Mouse (Mus musculus): ENCODE results near the gene Il1a. TPM values are rescaled to one million over a fixed set of nuclear protein-coding genes. Genes with fewer than 3 reads are reported as not detected.

Il1a gene
- 0.15 and 0.18 TPM in 2 replicates for polyA plus RNA-seq (2012; rRNA removed)

- TF ChIP-seq POLR2A (IDR thresholded peaks at IDR 0.05; ENCODE audit: borderline replicate concordance, extremely low read depth, insufficient read depth, insufficient read length, poor library complexity, severe bottlenecking): no peak
- TF ChIP-seq CTCF (IDR thresholded peaks at IDR 0.05; ENCODE audit: borderline replicate concordance, extremely low read depth, insufficient read depth, insufficient read length): no peak
- no peak for DNase-seq (ENCODE audit: low read depth)
Measured at GRCm38 (mm10) chr2:129309836-129310235, at the start of gene Il1a. Il1a (minus strand) TSS chr2:129309972.

DNA sequence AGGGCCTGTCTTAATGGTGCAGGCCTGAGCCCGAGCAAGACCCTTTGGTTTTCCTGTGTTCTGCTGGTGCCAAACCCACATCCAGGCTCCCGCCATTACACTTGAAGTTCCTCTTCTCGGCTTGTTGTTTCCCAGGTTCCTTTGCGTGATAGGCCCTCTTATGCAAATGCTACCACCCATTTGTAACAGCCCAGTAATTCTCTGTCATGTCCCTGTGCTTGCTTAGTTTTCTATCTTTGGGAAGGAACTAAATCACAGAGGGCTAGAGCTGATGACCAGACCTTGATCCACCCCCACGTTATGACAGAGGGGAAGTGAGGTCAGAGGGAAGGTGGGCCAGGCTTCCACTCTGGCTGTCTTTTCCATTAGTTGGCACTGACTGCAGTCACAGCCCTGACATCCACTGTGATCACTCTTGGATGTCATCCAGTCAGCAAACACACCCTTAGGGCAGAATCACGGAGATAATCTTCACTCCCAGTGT is 28.4 kb upstream of the Il1a start:
- DNase-seq (ENCODE audit: low read depth): peak; percentile 7
- TF ChIP-seq CTCF (IDR thresholded peaks at IDR 0.05; ENCODE audit: borderline replicate concordance, extremely low read depth, insufficient read depth, insufficient read length): no peak
- no peak for TF ChIP-seq POLR2A (IDR thresholded peaks at IDR 0.05; ENCODE audit: borderline replicate concordance, extremely low read depth, insufficient read depth, insufficient read length, poor library complexity, severe bottlenecking)

GRCm38 (mm10) chr2:129333471-129333870 is 23.7 kb upstream of the Il1a start:
- DNase-seq (ENCODE audit: low read depth): peak; percentile 14
- no peak for TF ChIP-seq CTCF (IDR thresholded peaks at IDR 0.05; ENCODE audit: borderline replicate concordance, extremely low read depth, insufficient read depth, insufficient read length)
- TF ChIP-seq POLR2A (IDR thresholded peaks at IDR 0.05; ENCODE audit: borderline replicate concordance, extremely low read depth, insufficient read depth, insufficient read length, poor library complexity, severe bottlenecking): no peak

DNA sequence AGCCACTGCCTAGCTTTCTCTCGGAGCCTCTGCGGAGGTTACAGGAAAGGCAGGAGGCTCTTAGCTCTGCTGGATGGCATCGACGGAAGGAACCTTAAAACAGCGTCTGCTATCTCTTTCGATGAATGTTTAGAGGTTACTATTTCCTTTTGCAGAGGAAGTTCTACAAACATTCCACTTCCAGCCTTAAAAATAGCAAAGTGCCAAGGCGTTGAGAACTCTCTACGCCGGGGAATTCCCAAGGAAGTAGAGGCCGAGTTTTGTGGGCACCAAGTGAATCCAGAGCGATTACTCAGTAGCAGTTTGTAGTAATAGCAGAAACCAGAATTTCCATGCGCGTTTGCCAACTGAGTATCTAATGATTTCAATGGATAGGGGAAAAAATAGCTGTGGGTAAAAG is 20.8 kb upstream of the Il1a start:
- no peak for DNase-seq (ENCODE audit: low read depth)
- TF ChIP-seq CTCF (IDR thresholded peaks at IDR 0.05; ENCODE audit: borderline replicate concordance, extremely low read depth, insufficient read depth, insufficient read length) (no peak), POLR2A (IDR thresholded peaks at IDR 0.05; ENCODE audit: borderline replicate concordance, extremely low read depth, insufficient read depth, insufficient read length, poor library complexity, severe bottlenecking) (no peak)

GRCm38 (mm10) chr2:129330024-129330423 is 20.3 kb upstream of the Il1a start:
- DNase-seq (ENCODE audit: low read depth): no peak
- no peak for TF ChIP-seq POLR2A (IDR thresholded peaks at IDR 0.05; ENCODE audit: borderline replicate concordance, extremely low read depth, insufficient read depth, insufficient read length, poor library complexity, severe bottlenecking)
- no peak for TF ChIP-seq CTCF (IDR thresholded peaks at IDR 0.05; ENCODE audit: borderline replicate concordance, extremely low read depth, insufficient read depth, insufficient read length)

- TF ChIP-seq CTCF (IDR thresholded peaks at IDR 0.05; ENCODE audit: borderline replicate concordance, extremely low read depth, insufficient read depth, insufficient read length) (no peak), POLR2A (IDR thresholded peaks at IDR 0.05; ENCODE audit: borderline replicate concordance, extremely low read depth, insufficient read depth, insufficient read length, poor library complexity, severe bottlenecking) (no peak)
- DNase-seq (ENCODE audit: low read depth): no peak
Measured at GRCm38 (mm10) chr2:129328238-129328637, 18.5 kb upstream of the Il1a start.

DNA sequence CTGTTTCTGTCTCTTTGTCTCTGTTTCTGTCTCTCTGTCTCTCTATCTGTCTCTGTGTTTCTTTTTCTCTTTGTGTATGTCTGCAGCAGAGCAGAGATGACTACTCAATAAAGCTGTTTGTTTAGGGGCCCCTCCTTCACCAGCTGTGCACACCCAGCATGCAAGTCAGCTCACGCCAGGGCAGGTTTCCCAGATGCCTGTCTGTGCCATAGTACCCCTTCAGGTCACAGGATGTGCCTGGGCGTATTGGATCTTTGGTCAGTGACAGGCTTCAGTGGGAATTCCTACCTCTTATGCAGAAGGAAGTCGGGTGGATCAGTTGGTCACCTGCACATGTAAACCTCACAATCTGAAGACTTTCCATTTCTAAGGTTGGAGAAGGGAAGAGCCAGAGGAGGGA is 14.4 kb upstream of the Il1a start:
- no peak for TF ChIP-seq POLR2A (IDR thresholded peaks at IDR 0.05; ENCODE audit: borderline replicate concordance, extremely low read depth, insufficient read depth, insufficient read length, poor library complexity, severe bottlenecking)
- no peak for TF ChIP-seq CTCF (IDR thresholded peaks at IDR 0.05; ENCODE audit: borderline replicate concordance, extremely low read depth, insufficient read depth, insufficient read length)
- DNase-seq (ENCODE audit: low read depth): no peak

DNA sequence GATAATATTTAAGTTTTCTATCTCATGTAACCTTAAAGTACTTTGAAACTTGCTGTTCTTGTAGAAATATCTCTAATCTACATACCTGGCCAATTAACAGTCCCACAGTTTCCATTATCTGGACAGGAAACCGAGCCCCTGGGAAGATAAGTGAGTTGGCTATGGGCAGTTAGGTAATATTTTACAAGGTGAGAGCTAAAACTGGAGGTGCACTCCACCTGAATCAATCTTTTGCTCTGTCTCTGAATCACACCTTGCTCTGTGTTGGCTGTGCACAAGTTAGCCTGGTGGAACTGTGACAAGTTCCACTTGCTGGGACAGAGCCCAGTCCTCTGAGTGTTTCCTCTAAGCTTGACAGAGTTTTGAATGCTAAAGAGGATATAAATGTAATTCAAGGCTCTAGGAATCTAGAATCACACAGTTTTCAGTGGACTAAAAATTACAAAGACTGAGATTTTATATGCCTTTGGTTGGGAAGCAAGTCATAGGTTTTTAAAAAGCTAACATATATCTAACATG is 12.4 kb upstream of the Il1a start:
- DNase-seq (ENCODE audit: low read depth): no peak
- TF ChIP-seq POLR2A (IDR thresholded peaks at IDR 0.05; ENCODE audit: borderline replicate concordance, extremely low read depth, insufficient read depth, insufficient read length, poor library complexity, severe bottlenecking): no peak
- TF ChIP-seq CTCF (IDR thresholded peaks at IDR 0.05; ENCODE audit: borderline replicate concordance, extremely low read depth, insufficient read depth, insufficient read length): no peak

- TF ChIP-seq POLR2A (IDR thresholded peaks at IDR 0.05; ENCODE audit: borderline replicate concordance, extremely low read depth, insufficient read depth, insufficient read length, poor library complexity, severe bottlenecking): no peak
- no peak for TF ChIP-seq CTCF (IDR thresholded peaks at IDR 0.05; ENCODE audit: borderline replicate concordance, extremely low read depth, insufficient read depth, insufficient read length)
- DNase-seq (ENCODE audit: low read depth): no peak
Measured at GRCm38 (mm10) chr2:129320033-129320605, 10.3 kb upstream of the Il1a start.

DNA sequence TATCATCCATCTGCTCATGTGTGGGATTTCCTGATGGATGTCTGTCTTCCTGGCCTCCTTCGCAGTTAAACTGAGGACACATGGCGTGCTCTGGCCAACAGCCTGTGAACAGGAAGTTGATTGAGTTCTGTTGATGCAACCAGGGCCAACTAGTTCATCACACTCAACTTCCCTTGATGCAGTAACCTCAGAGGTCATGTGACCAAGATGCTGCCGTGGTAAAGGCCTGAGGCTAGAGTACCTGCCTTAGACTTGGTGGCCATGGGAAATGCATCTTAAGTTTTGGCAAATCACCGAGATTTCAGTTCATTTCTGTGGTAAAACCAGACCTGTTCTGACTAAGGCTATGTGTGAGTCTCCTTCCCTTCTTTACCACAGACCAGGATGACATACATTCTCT is 6.1 kb upstream of the Il1a start:
- TF ChIP-seq CTCF (IDR thresholded peaks at IDR 0.05; ENCODE audit: borderline replicate concordance, extremely low read depth, insufficient read depth, insufficient read length): no peak
- TF ChIP-seq POLR2A (IDR thresholded peaks at IDR 0.05; ENCODE audit: borderline replicate concordance, extremely low read depth, insufficient read depth, insufficient read length, poor library complexity, severe bottlenecking): no peak
- no peak for DNase-seq (ENCODE audit: low read depth)

DNA sequence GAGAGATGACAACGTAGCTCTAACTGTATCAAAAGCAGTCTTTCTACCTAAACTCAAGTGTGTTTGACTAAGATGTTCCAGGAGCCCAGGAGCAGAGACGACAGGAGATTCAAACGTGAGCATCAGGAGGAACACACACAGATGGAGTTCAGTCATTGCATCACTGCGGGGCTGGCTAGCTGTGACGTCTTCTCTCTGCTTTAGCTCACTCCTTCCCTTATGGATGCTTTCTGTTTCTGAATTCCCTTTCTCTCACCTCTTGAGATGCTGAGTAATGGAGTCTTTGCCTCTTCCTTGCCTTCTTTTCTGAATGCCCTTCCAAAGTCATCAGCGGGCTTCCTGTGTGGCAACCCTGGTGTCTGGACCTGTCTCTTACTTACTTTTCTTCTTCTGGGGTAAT is 5.1 kb upstream of the Il1a start:
- no peak for DNase-seq (ENCODE audit: low read depth)
- TF ChIP-seq POLR2A (IDR thresholded peaks at IDR 0.05; ENCODE audit: borderline replicate concordance, extremely low read depth, insufficient read depth, insufficient read length, poor library complexity, severe bottlenecking) (no peak), CTCF (IDR thresholded peaks at IDR 0.05; ENCODE audit: borderline replicate concordance, extremely low read depth, insufficient read depth, insufficient read length) (no peak)

DNA sequence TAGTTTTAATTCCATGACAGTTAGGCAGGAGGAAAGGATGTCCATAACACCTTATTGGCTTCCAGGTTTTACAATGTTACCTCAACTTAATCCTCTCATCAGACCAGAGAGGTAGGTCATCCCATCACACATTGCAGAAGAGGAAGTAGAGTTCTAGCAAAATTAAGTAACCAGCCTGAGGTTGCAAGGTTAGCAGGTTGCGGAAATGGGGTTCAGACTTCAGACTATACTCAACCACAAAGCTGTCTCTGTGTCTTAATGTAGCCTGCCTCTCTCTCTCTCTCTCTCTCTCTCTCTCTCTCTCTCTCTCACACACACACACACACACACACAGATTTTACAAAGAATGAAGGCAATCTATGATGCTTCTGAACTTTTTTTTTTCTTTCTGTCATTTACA is 4.2 kb upstream of the Il1a start:
- DNase-seq (ENCODE audit: low read depth): no peak
- no peak for TF ChIP-seq POLR2A (IDR thresholded peaks at IDR 0.05; ENCODE audit: borderline replicate concordance, extremely low read depth, insufficient read depth, insufficient read length, poor library complexity, severe bottlenecking)
- TF ChIP-seq CTCF (IDR thresholded peaks at IDR 0.05; ENCODE audit: borderline replicate concordance, extremely low read depth, insufficient read depth, insufficient read length): no peak
